ENCODE assay signal across 21 mouse cellular contexts in the genomic region with DNA sequence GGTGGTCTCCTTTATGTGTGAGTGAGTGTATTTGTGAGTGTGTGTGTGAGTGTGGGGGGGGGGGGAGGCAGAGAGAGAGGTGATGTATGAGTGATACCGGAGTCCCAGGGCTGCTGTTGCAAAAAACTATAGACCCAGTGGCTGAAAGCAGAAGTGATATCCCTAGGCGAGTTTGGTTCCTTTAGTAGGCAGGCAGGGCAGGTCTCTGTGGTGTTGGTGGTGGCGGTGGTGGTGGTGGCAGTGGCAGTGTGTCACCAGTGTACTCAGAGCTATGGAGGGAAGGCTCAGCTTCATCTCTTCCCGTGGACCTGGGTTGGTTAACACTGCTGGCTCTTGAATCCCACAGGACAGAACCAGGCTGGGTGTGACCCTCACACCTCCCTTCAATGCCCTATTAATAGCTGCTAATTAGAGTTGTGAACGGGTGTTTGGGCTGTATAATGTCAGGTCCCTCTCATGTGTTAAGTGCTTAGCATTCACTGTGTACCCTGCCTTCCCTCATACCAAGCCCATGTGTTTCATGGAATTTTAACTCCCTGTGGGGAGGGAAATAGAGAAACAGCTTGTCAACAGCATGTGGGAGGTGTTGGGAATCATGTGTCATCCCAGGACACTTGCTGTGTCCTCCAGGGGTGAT.
A peak's percentile ranks its signal among the peaks of the same experiment; 100 is the strongest.
DNase-seq lines count a peak whose midpoint lies in the region; ATAC-seq and TF ChIP-seq lines count a peak whose summit lies in the region.
"Had no signal": no experiment of that assay in that cellular context is flagged by ENCODE, and none has a peak within 500 bp of the region (broad histone marks: within the 10 kb centered on the region; RNA-seq: fewer than 3 reads in every experiment).

No protein-coding gene starts in this region.

- H3K9ac ChIP-seq in heart, embryonic 15.5 days, result no peak overlapping the region
- H3K9ac ChIP-seq: limb, embryonic 15.5 days; neural tube, embryonic 15.5 days had no signal

- H3K4me1 ChIP-seq in heart, embryonic 15.5 days (replicated peaks), result peaks cover 38% of the 10 kb centered on the region

- peak overlapping the region; percentile 17; the same call in 1 of the 2 replicates for H3K27ac ChIP-seq in gastrocnemius, adult 2 months
- peak overlapping the region; percentile 67 for H3K27ac ChIP-seq in heart, embryonic 15.5 days
- H3K27ac ChIP-seq: layer of hippocampus, adult 2 months; limb, embryonic 15.5 days; neural tube, embryonic 15.5 days had no signal

- H3K4me3 ChIP-seq in gastrocnemius, adult 2 months, result no peak overlapping the region
- H3K4me3 ChIP-seq in heart, embryonic 15.5 days, result no peak overlapping the region
- H3K4me3 ChIP-seq: erythroblast, embryonic 14.5 days; layer of hippocampus, adult 2 months; limb, embryonic 15.5 days; neural tube, embryonic 15.5 days had no signal

- intact Hi-C loops in gastrocnemius, adult 2 months (cut with DNase I), result no loop called here
- intact Hi-C loops in heart, postnatal 25 days (cut with DNase I), result no loop called here

- H3K36me3 ChIP-seq in heart, embryonic 15.5 days, result 0 out of 2 replicates have a peak, but pooled peaks cover 4% of the 10 kb centered on the region

- no peak for TF ChIP-seq CTCF in gastrocnemius, adult 2 months (IDR thresholded peaks at IDR 0.05)

- DNase-seq in gastrocnemius, adult 2 months, result no peak
- DNase-seq in gastrocnemius, adult 18-20 months (ENCODE audit: low spot score), result no peak
- no peak for DNase-seq in heart, postnatal 25 days (ENCODE audit: low spot score)
- no peak for DNase-seq in kidney, postnatal 10 days
- DNase-seq: adrenal gland, postnatal 36 days; cerebellum, adult 8-10 months; gastrocnemius, postnatal 14 days; kidney, adult 11 months; kidney, postnatal 14 days; lung, postnatal 10 days; right cerebral cortex, postnatal 14 days; spleen, adult 18-20 months; thymus, postnatal 36 days had no signal

- no peaks in the 10 kb centered on the region for H3K9me3 ChIP-seq in heart, embryonic 15.5 days (replicated peaks)
- H3K9me3 ChIP-seq: limb, embryonic 15.5 days; neural tube, embryonic 15.5 days had no signal

- 56% methylated on average over 5 of the region's 5 CpGs for WGBS in heart, embryonic 15.5 days

- H3K4me2 ChIP-seq in heart, embryonic 15.5 days, result no peak overlapping the region
- H3K4me2 ChIP-seq: limb, embryonic 15.5 days; neural tube, embryonic 15.5 days had no signal

- peak; percentile 77 for ATAC-seq in heart, embryonic 15.5 days (replicated peaks; ENCODE audit: insufficient number of reproducible peaks, insufficient read depth, low FRiP score, low read depth)
- peak; percentile 80 for ATAC-seq in common myeloid progenitor, adult 5-6 weeks (replicated peaks; ENCODE audit: low read depth, poor library complexity, severe bottlenecking)
- ATAC-seq in neutrophil, adult 5-6 weeks (ENCODE audit: extremely low read depth, insufficient number of reproducible peaks, low FRiP score, poor library complexity, severe bottlenecking), result peak; percentile 43; the same call in 1 of the 2 replicates
- ATAC-seq: midbrain, embryonic 16.5 days had no signal

- no peaks in the 10 kb centered on the region for H3K27me3 ChIP-seq in heart, embryonic 15.5 days
- H3K27me3 ChIP-seq: limb, embryonic 15.5 days; neural tube, embryonic 15.5 days had no signal
